Mouse (Mus musculus) limb, embryonic 11.5 days (tissue): Measurements from ENCODE around the gene Dclre1b. TPM values are rescaled to one million over a fixed set of nuclear protein-coding genes. Genes with fewer than 3 reads are reported as not detected.

Experiments used
- ATAC-seq: fragments of 200-750 bp; cut with Nextera tagmentation; 2 replicates; pipeline ENCODE4 v1.8.0; 2017; ENCODE audit warnings: low read depth; ENCODE audit not compliant: insufficient number of reproducible peaks, low FRiP score, low TSS enrichment
- DNase-seq: peaks from one replicate; pipeline ENCODE4 v3.0.0-alpha.2; 2015; ENCODE audit warnings: low spot score
- H3K27ac ChIP-seq: fragments of 300-500 bp; sonication (generic); replicated peaks from 2 replicates; pipeline ENCODE4 v1.5.1; 2014; ENCODE audit warnings: low read depth, mild to moderate bottlenecking, low read length
- H3K27me3 ChIP-seq: fragments of 300-500 bp; sonication (generic); 2 replicates; pipeline ENCODE4 v1.6.1; 2014; ENCODE audit warnings: mild to moderate bottlenecking, low read length, mixed read lengths; ENCODE audit not compliant: control insufficient read depth, insufficient read depth
- H3K36me3 ChIP-seq: fragments of 300-500 bp; sonication (generic); 2 replicates; pipeline ENCODE4 v1.6.1; 2014; ENCODE audit warnings: mild to moderate bottlenecking, low read length, moderate library complexity, mixed read lengths; ENCODE audit not compliant: control insufficient read depth, insufficient read depth
- H3K4me1 ChIP-seq: fragments of 300-500 bp; sonication (generic); 2 replicates; pipeline ENCODE4 v1.6.1; 2014; ENCODE audit warnings: low read length, mixed read lengths; ENCODE audit not compliant: control insufficient read depth, insufficient read depth
- H3K4me2 ChIP-seq: fragments of 300-500 bp; sonication (generic); 2 replicates; pipeline ENCODE4 v1.6.1; 2014; ENCODE audit warnings: low read depth, mild to moderate bottlenecking, moderate library complexity; ENCODE audit not compliant: severe bottlenecking
- H3K4me3 ChIP-seq: fragments of 300-500 bp; sonication (generic); 2 replicates; pipeline ENCODE4 v1.5.1; 2014; ENCODE audit warnings: low read depth, low read length
- H3K9ac ChIP-seq: fragments of 300-500 bp; sonication (generic); 2 replicates; pipeline ENCODE4 v1.6.1; 2014; ENCODE audit warnings: mild to moderate bottlenecking, low read length
- H3K9me3 ChIP-seq: fragments of 300-500 bp; sonication (generic); 2 replicates; pipeline ENCODE4 v1.6.1; 2016; ENCODE audit warnings: low read length; ENCODE audit not compliant: control insufficient read depth
- WGBS: fragments of 180-500 bp; shearing (Covaris S2); extraction: QIAGEN DNeasy Blood & Tissue Kit; methylation state at CpG from one replicate; pipeline ENCODE4 v1.1.7; 2014; 5-methylcytosine and 5-hydroxymethylcytosine counted together
- polyA plus RNA-seq: library from polyadenylated mRNA; unstranded; fragments of >200 nt; fragmentation: Nextera tagmentation; extraction: Ambion mirVana; gene quantifications from 2 replicates; pipeline ENCODE4 v1.2.1, GENCODE M21; 2014

Dclre1b gene
- polyA plus RNA-seq: 39.7 and 40.2 TPM in 2 replicates

- no peaks in the 10 kb centered on the region; the same call in 1 of the 2 replicates for H3K36me3 ChIP-seq
- H3K4me3 ChIP-seq: peak within 1 kb of the TSS; percentile 79
- WGBS: under 1% methylated on average over 58 of the region's 70 CpGs
- no peaks in the 10 kb centered on the region for H3K4me1 ChIP-seq
- peak within 1 kb of the TSS; percentile 63; the same call in 1 of the 2 replicates for H3K27ac ChIP-seq
- H3K9ac ChIP-seq: peak within 1 kb of the TSS; percentile 83
- DNase-seq (peak; percentile 94), ATAC-seq (peak; percentile 96)
- H3K4me2 ChIP-seq: peak within 1 kb of the TSS; percentile 81
- no peaks in the 10 kb centered on the region for H3K9me3 ChIP-seq
- no peaks in the 10 kb centered on the region for H3K27me3 ChIP-seq
Measured at GRCm38 (mm10) chr3:103808891-103809798, at the start of gene Dclre1b, which contains the start of the genes Ap4b1 and Gm43064. Dclre1b (minus strand) TSS chr3:103809444. Ap4b1 (plus strand) TSS chr3:103809520. Gm43064 (plus strand) TSS chr3:103809573.

DNA sequence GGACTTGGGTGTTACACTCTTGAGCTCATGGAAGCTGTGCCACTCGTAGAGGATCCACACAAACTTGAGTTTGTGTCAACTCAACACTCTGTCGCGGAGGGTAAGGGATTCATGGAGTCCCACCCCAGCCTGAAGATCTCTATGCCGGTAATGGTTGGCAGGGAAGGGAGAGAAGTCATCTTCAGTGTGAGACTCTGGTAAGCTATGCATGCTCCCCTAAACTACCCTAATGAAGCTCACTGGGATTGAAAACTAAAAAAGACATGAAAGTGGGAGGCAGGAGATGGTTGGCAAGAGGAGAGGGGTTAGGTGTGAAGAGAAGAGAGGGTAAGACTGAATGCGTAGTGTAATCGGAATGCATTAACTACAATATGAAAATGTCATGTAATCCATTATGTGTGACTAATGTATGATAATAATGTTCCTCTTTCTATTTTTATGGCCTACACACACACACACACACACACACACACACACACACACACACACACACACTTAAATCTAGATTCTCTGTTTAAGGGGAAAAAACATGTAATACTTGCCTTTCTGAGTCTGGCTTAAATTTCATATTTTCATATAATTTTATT is 48.8 kb upstream of the Dclre1b start:
- Histone ChIP-seq H3K4me2 (no peak overlapping the region), H3K4me3 (no peak overlapping the region), H3K9me3 (no peaks in the 10 kb centered on the region), H3K27ac (no peak overlapping the region), H3K36me3 (no peaks in the 10 kb centered on the region), H3K4me1 (no peaks in the 10 kb centered on the region), H3K27me3 (no peaks in the 10 kb centered on the region), H3K9ac (no peak overlapping the region)
- ATAC-seq (no peak), DNase-seq (no peak)
- WGBS: 95% methylated on average over 6 of the region's 6 CpGs

DNA sequence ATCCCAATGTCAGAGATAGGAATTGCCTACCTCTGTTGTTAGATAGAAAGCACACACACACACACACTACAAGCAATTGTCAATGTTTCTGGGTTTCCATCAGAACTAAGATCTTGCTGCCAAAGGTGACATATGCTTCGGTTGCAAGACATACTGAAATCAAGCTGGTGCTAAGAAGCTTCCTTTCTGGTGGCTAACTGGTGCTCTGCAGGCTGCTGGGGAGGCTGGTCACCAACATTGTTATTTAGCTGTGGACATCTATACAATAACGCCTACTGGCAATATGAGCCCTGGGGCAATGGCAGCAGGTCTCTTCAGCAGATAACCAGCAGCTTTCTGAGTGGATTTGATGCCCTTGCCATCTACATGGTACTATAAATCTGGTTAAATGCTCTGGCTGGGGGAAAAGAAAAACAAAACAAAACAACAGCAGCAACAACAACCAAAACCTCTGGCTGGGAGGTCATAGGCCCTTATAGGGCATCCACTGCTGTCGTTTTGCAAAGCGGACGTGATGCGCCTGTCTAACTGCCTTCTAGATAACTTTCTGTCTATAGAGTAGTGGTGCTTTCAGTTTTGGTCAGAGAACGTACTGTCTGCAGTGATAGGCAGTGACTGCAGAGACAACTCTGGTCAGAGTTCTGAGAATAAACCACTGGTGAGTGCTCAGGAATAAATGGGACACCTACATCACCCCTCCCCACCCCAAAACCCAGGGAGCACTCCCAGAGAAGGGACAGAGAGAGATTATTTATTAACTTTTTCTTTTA is 48.0 kb upstream of the Dclre1b start:
- Histone ChIP-seq H3K4me2 (no peak overlapping the region), H3K9ac (no peak overlapping the region), H3K4me3 (no peak overlapping the region), H3K9me3 (no peaks in the 10 kb centered on the region), H3K27me3 (no peaks in the 10 kb centered on the region), H3K27ac (no peak overlapping the region), H3K4me1 (no peaks in the 10 kb centered on the region), H3K36me3 (no peaks in the 10 kb centered on the region)
- DNase-seq: no peak
- ATAC-seq: no peak
- 88% methylated on average over 7 of the region's 7 CpGs for WGBS

GRCm38 (mm10) chr3:103853804-103854203 is 44.6 kb upstream of the Dclre1b start:
- ATAC-seq (no peak), DNase-seq (no peak)
- H3K9me3 ChIP-seq: no peaks in the 10 kb centered on the region
- no peak overlapping the region for H3K4me2 ChIP-seq
- WGBS: 77% methylated on average over 8 of the region's 8 CpGs
- H3K9ac ChIP-seq: no peak overlapping the region
- no peak overlapping the region for H3K27ac ChIP-seq
- H3K4me1 ChIP-seq: no peaks in the 10 kb centered on the region
- no peaks in the 10 kb centered on the region for H3K36me3 ChIP-seq
- H3K4me3 ChIP-seq: no peak overlapping the region
- no peaks in the 10 kb centered on the region for H3K27me3 ChIP-seq

- no peak overlapping the region for H3K4me2 ChIP-seq
- H3K36me3 ChIP-seq: no peaks in the 10 kb centered on the region
- DNase-seq: peak; percentile 24
- H3K4me1 ChIP-seq: no peaks in the 10 kb centered on the region
- no peaks in the 10 kb centered on the region for H3K27me3 ChIP-seq
- 69% methylated on average over 3 of the region's 3 CpGs for WGBS
- no peak for ATAC-seq
- H3K27ac ChIP-seq: no peak overlapping the region
- no peak overlapping the region for H3K9ac ChIP-seq
- H3K9me3 ChIP-seq: no peaks in the 10 kb centered on the region
- H3K4me3 ChIP-seq: no peak overlapping the region
Measured at GRCm38 (mm10) chr3:103852565-103853299, 43.5 kb upstream of the Dclre1b start.

- no peak overlapping the region for H3K27ac ChIP-seq
- H3K4me2 ChIP-seq: no peak overlapping the region
- H3K27me3 ChIP-seq: no peaks in the 10 kb centered on the region
- no peak for DNase-seq
- H3K4me1 ChIP-seq: no peaks in the 10 kb centered on the region
- H3K4me3 ChIP-seq: no peak overlapping the region
- H3K36me3 ChIP-seq: no peaks in the 10 kb centered on the region
- 85% methylated on average over 8 of the region's 8 CpGs for WGBS
- H3K9ac ChIP-seq: no peak overlapping the region
- H3K9me3 ChIP-seq: no peaks in the 10 kb centered on the region
- ATAC-seq: no peak
Measured at GRCm38 (mm10) chr3:103851882-103852281, 42.6 kb upstream of the Dclre1b start.

DNA sequence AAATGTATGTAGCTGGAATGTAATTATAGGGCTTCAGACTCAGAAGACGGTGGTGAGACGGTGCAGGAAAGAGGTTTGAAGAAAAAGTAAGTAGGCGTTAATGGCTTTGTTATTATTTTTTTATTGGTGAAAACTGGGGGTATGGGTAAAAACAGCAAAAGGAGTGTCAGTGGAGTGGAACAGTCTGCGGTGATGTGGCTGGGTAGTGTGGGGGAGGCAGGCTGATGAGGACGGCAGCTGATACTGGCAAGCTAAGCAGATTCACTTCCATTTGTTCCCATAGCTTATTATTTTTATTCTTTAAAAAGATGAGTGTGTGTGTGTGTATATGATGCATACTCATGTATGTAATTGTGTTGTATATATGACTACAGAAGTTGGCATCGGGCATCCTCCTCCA is 42.2 kb upstream of the Dclre1b start:
- H3K27ac ChIP-seq: no peak overlapping the region
- no peaks in the 10 kb centered on the region for H3K4me1 ChIP-seq
- ATAC-seq (no peak), DNase-seq (no peak)
- no peak overlapping the region for H3K9ac ChIP-seq
- no peak overlapping the region for H3K4me3 ChIP-seq
- H3K27me3 ChIP-seq: no peaks in the 10 kb centered on the region
- no peaks in the 10 kb centered on the region for H3K36me3 ChIP-seq
- H3K4me2 ChIP-seq: no peak overlapping the region
- WGBS: 83% methylated on average over 6 of the region's 6 CpGs
- H3K9me3 ChIP-seq: no peaks in the 10 kb centered on the region
